Mouse (Mus musculus) granulocyte monocyte progenitor cell, adult 5-6 weeks (primary cell): ENCODE data around the gene Sphk2. TPM values are rescaled to one million over a fixed set of nuclear protein-coding genes. Genes with fewer than 3 reads are reported as not detected.

ENCODE experiments used
- ATAC-seq: replicated peaks from 2 replicates; pipeline ENCODE4 v1.8.0; 2016; ENCODE audit warnings: mild to moderate bottlenecking, moderate TSS enrichment, inconsistent platforms; ENCODE audit not compliant: poor library complexity, severe bottlenecking
- total RNA-seq, 2 experiments: library from RNA; stranded (forward) in 1 of 2; stranded (reverse) in 1 of 2; fragments of 200-712, 200-1000 nt in 1 of 2; fragments of >200 nt in 1 of 2; fragmentation: Nextera tagmentation in 1 of 2; gene quantifications; 2 replicates each; pipeline ENCODE4 v1.2.3; 2014 to 2017

The Sphk2 gene
- total RNA-seq (2014; fragmentation: Nextera tagmentation) = 14.9 and 26.4 TPM in 2 replicates
- total RNA-seq (2017) = 10.0 and 10.6 TPM in 2 replicates

- peak; percentile 55 for ATAC-seq
Measured at GRCm38 (mm10) chr7:45717918-45718297, at the start of gene Sphk2. TSS of gene Sphk2 (minus strand) at chr7:45718002.

DNA sequence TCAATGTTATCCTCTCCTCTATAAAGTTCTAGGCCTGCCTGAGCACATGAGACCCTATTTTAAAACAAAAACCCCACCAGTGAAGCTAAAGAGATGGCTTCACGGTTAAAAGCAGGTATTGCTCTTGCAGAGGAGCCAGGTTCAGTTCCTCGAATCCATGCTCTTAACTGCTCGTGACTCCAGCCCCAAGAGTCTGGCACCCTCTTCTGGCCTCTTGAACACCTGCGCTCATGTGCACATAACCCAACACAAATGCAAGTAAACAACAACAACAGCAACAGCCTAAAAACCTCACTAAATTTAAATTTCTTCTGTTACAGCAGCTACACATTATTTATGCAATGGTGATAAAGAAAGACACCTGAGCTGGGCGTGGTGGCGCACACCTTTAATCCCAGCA is 49.7 kb upstream of the Sphk2 start:
- no peak for ATAC-seq

DNA sequence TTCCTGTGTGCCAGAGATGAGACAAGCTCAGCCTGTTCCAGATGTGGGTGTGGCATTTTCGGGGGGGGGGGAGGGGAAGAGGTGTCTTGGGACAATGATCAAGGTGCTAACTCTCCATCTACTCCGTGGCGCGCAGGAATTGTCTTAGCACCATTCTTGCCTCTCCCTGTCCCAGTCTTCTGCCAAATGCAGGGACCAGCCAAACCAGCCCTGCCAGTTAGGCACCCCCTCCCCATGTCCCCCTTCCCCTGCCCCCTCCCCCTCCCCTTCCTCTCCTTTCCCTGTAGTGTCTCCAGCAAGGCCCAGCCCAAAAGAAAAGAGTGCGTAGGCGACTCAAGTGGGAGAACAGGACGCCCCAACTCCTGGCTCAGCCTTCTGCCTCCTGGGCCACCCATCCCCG is 49.0 kb upstream of the Sphk2 start:
- no peak for ATAC-seq

GRCm38 (mm10) chr7:45765995-45766394 is 48.2 kb upstream of the Sphk2 start:
- no peak for ATAC-seq

GRCm38 (mm10) chr7:45760151-45760550 is 42.3 kb upstream of the Sphk2 start:
- ATAC-seq = no peak

- ATAC-seq = no peak
Measured at GRCm38 (mm10) chr7:45759400-45759799, 41.6 kb upstream of the Sphk2 start.

- no peak for ATAC-seq
Measured at GRCm38 (mm10) chr7:45755703-45756102, 37.9 kb upstream of the Sphk2 start.

DNA sequence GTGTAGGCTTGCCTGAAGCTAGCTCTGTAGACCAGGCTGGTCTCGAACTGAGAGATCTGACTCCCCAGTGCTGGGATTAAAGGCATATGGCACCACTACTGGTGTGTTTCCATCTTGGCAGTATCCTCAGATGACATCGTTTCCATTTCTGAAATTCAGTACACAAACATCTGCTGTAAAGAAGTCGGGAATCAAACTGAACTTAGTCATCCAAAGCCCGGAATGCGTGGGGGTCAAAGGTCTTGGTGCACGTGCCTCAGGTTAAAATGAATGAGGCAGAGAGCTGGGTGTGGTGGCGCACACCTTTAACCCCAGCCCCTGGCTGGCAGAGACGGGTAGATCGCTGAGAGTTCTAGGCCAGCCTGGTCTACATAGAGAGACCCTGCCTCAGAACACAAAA is 32.4 kb upstream of the Sphk2 start:
- ATAC-seq = no peak

GRCm38 (mm10) chr7:45749401-45749800 is 31.6 kb upstream of the Sphk2 start:
- ATAC-seq = no peak

DNA sequence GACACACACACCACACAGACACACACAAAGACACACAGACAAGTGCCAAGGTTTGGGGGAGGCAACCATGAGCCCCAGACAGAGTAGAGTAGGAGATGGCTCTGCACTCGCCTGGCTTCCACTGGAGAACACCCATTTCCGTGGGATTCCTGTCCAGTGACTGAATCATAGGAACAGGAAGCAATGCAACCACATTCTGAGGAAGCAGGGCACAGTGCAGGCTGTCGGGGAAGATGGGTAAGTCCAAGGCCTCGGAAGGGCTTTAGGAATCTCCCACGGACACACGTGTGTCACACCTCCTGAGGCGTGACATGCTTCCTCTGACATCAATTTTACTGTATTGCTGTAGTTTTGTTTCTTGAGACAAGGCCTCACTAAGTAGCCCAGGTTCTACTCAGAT is 30.3 kb upstream of the Sphk2 start:
- ATAC-seq = no peak

- ATAC-seq = no peak
Measured at GRCm38 (mm10) chr7:45747450-45747849, 29.6 kb upstream of the Sphk2 start.

DNA sequence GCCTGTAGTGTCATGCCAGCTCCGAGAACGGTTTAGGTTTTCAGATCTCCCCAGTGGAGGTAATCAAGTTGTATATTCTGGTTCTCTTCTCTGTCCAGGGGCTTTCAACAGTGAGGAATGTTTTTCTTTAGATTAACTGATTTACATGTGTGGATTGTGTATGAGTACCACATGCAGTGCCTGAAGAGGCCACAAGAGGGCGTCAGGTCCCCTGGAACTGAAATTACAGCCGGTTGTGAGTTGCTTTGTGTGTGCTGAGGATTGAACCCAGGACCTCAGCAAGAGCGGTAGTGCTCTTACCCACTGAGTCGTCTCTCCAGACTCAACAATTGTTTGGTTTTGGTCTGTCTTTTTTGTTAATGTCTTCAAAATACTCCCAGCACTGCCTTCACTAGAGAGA is 28.7 kb upstream of the Sphk2 start:
- no peak for ATAC-seq

DNA sequence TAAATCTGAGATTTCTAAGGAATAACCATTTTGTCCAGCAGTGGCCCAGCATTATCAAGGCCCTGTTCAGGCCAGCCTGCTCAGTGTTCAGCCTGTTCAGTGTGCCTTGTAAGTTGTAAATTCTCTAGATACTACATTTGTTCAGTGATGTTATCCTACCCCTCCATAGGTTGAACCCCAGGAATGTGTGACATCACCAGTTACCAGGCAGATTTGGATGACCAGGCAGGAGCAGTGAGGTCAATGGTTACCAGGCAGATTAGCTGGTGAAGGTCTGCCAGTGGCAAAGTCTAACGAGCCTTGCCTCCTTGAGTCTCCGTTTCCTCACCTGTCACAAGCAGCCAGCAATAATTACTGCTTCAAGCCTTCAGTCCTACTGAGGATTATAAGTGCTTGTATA is 26.6 kb upstream of the Sphk2 start:
- peak; percentile 48 for ATAC-seq

DNA sequence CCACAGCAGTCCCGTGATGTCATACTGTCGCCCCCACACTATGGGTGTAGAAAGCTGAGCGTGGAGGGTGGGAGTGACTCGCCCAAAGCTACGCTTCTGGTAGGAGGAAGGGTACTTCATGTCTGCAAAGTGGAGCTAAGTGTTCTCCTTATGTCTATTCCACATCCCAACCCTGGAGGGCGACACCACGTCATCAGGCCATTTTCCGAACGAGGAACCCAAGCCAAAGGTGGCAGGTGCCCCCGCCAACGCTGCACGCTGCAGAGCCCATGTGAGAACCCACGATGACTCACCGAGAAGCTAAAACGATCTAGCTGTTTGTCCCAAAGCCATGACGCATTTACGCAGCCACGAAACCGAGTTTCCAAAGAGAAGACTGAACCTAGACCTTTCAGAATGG is 24.5 kb upstream of the Sphk2 start:
- peak; percentile 60 for ATAC-seq

DNA sequence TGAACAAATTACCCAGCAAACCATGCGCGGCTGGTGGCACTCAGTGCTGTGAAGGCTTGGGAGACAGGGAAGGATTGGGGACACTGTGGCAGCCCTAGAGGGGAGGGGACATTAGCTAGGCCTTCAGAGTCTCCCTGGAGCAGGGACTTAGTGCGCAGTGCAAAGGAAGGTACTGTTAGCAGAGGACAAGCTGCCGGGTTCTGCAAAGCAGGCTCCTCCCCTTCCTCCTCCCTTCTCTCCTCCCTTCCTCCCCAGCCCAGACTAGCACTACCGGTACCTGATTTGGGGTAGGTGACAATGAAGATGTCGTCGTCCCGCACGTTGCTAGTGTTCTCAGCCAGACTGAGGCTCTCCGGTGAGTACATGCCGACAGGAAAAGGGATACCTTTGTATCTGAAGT is 24.0 kb upstream of the Sphk2 start:
- ATAC-seq = peak; percentile 71

- ATAC-seq = peak; percentile 39
Measured at GRCm38 (mm10) chr7:45741308-45741707, 23.5 kb upstream of the Sphk2 start.

GRCm38 (mm10) chr7:45739820-45740219 is 22.0 kb upstream of the Sphk2 start:
- ATAC-seq = no peak

- ATAC-seq = peak; percentile 47
Measured at GRCm38 (mm10) chr7:45739162-45739763, 21.5 kb upstream of the Sphk2 start.

GRCm38 (mm10) chr7:45733477-45733876 is 15.7 kb upstream of the Sphk2 start:
- ATAC-seq = 0 out of 2 replicates have a peak, but pooled peaks have one; percentile 20

- peak; percentile 82 for ATAC-seq
Measured at GRCm38 (mm10) chr7:45730727-45731431, 13.1 kb upstream of the Sphk2 start.

- ATAC-seq = no peak
Measured at GRCm38 (mm10) chr7:45727625-45728024, 9.8 kb upstream of the Sphk2 start.

DNA sequence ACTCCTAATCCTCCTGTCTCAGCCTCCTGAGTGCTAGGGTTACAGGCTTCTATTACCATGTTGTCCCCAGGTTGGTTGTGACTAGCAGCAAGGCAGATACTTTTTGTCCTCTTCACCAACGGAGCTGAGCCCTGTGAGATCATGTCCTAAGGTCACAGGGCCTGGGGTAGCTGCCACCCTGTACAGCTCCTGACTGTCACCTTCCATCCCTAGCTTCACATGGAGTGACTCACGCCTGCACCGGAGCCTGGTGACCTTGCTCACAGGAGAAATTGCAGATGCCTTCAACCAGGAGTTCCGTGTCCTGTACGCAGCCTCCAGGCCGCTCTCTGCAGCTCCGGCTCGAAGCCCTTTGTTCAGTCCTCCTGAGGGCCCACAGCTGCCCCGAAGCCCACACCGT is 8.6 kb upstream of the Sphk2 start:
- ATAC-seq = no peak
